Mouse (Mus musculus) cerebellum, adult 18-20 months (tissue): ENCODE measurements at regions not wholly inside any gene's neighbourhood (a gene's known extent, or its start where the extent isn't known, plus 50 kb on each side); places are given as distances from the start of the nearest gene placed in this dataset.

Experiments
- DNase-seq, 2 experiments: peaks; one replicate each; pipeline ENCODE4 v3.0.0; 2021

GRCm38 (mm10) chr12:21480226-21480625, 62.8 kb upstream of the Ywhaq start:
- no peak for DNase-seq

GRCm38 (mm10) chr12:21479251-21479650, 61.8 kb upstream of the Ywhaq start:
- DNase-seq = no peak

- DNase-seq = no peak
These were observed 59.1 kb upstream of the Ywhaq start for GRCm38 (mm10) chr12:21476516-21476915.

- DNase-seq = peak; percentile 31 to 49
These were observed 55.7 kb upstream of the Ywhaq start for GRCm38 (mm10) chr12:21472951-21473710.

- DNase-seq = peak; percentile 91 to 95
These were observed 55.0 kb upstream of the Ywhaq start for GRCm38 (mm10) chr12:21472487-21472886.

GRCm38 (mm10) chr12:21471986-21472385, 54.5 kb upstream of the Ywhaq start:
- peak; percentile 9 to 33 for DNase-seq

GRCm38 (mm10) chr12:21470286-21470685, 52.8 kb upstream of the Ywhaq start:
- DNase-seq = no peak
